Mouse (Mus musculus) lung, postnatal 0 days (tissue): ENCODE results near the gene Sfxn3.

ENCODE experiments used
- CTCF ChIP-seq: IDR thresholded peaks from 2 replicates; pipeline ENCODE4 v1.5.1; 2016; ENCODE audit warnings: antibody characterized with exemption, mild to moderate bottlenecking
- EP300 ChIP-seq: IDR thresholded peaks from 2 replicates; pipeline ENCODE4 v1.6.1; 2016; ENCODE audit warnings: antibody characterized with exemption, mild to moderate bottlenecking, control low read depth

- TF ChIP-seq CTCF = no peak
- no peak for TF ChIP-seq EP300
Observed at GRCm38 (mm10) chr19:45058841-45059240, 11.5 kb downstream of the Sfxn3 start.
